In genomic region chr9:25024486-25024885, GRCm38 (mm10) we compare ENCODE assay signal across 15 mouse cellular contexts.
"Had no signal": no experiment of that assay in that cellular context is flagged by ENCODE, and none has a peak within 500 bp of the region (broad histone marks: within the 10 kb centered on the region; RNA-seq: fewer than 3 reads in every experiment).

No protein-coding gene starts in this region.

- H3K36me3 ChIP-seq: limb, embryonic 12.5 days had no signal

- H3K9me3 ChIP-seq: limb, embryonic 12.5 days; megakaryocyte, embryonic 14.5 days had no signal

- H3K4me1 ChIP-seq: limb, embryonic 12.5 days had no signal

- ATAC-seq: intestine, postnatal 0 days; midbrain, embryonic 16.5 days had no signal

- H3K4me2 ChIP-seq: limb, embryonic 12.5 days; midbrain, embryonic 11.5 days had no signal

- DNase-seq: kidney, adult 8-10 months; kidney, postnatal 4 days; liver; lung, adult 2 months; lung, postnatal 10 days; right cerebral cortex, adult 18-20 months; thymus, postnatal 4 days had no signal

- H3K27ac ChIP-seq: limb, embryonic 12.5 days; liver, embryonic 14.5 days; macrophage; stomach, postnatal 0 days had no signal

- H3K9ac ChIP-seq: limb, embryonic 12.5 days; liver, embryonic 14.5 days had no signal

- H3K4me3 ChIP-seq: limb, embryonic 12.5 days; megakaryocyte, embryonic 14.5 days had no signal
